Mouse (Mus musculus): ENCODE measurements around the gene Rorc.

GRCm38 (mm10) chr3:94413031-94413679 is 40.6 kb downstream of the Rorc start, which contains the start of gene Tdrkh:
- no peak for TF ChIP-seq CTCF (IDR thresholded peaks at IDR 0.05; ENCODE audit: low read depth, low read length)
- TF ChIP-seq GATA1 (IDR thresholded peaks at IDR 0.05; ENCODE audit: borderline replicate concordance, low read length) = no peak
- no peak for TF ChIP-seq GATA2 (IDR thresholded peaks at IDR 0.05; ENCODE audit: borderline replicate concordance, low read depth, low read length)
